Mouse (Mus musculus): ENCODE measurements at regions not wholly inside any gene's neighbourhood (a gene's known extent, or its start where the extent isn't known, plus 50 kb on each side); places are given as distances from the start of the nearest gene placed in this dataset.

GRCm38 (mm10) chr9:41273171-41273781 lies 111.8 kb upstream of the Ubash3b start:
- H3K27me3 ChIP-seq, result peaks cover 27% of the 10 kb centered on the region
- 2% methylated on average over 18 of the region's 18 CpGs for WGBS (ENCODE audit: insufficient replicate concordance)
- H3K27ac ChIP-seq (replicated peaks), result no peak overlapping the region
- H3K9me3 ChIP-seq (replicated peaks), result no peaks in the 10 kb centered on the region
- peak overlapping the region; percentile 30 for H3K4me2 ChIP-seq
- H3K36me3 ChIP-seq (replicated peaks), result no peaks in the 10 kb centered on the region
- no peak for ATAC-seq (ENCODE audit: insufficient read depth)
- H3K9ac ChIP-seq, result no peak overlapping the region
- H3K4me3 ChIP-seq (replicated peaks), result no peak overlapping the region
- no peaks in the 10 kb centered on the region for H3K4me1 ChIP-seq (replicated peaks)

- no peak for ATAC-seq (ENCODE audit: insufficient read depth)
- no peak overlapping the region for H3K27ac ChIP-seq (replicated peaks)
- no peaks in the 10 kb centered on the region for H3K36me3 ChIP-seq (replicated peaks)
- no peak overlapping the region for H3K4me2 ChIP-seq
- no peak overlapping the region for H3K9ac ChIP-seq
- H3K9me3 ChIP-seq (replicated peaks), result no peaks in the 10 kb centered on the region
- H3K4me3 ChIP-seq (replicated peaks), result no peak overlapping the region
- peaks cover 27% of the 10 kb centered on the region for H3K27me3 ChIP-seq
- WGBS (ENCODE audit: insufficient replicate concordance), result 5% methylated on average over 6 of the region's 6 CpGs
- no peaks in the 10 kb centered on the region for H3K4me1 ChIP-seq (replicated peaks)
Observed at GRCm38 (mm10) chr9:41272596-41272995, 111.1 kb upstream of the Ubash3b start.

- Histone ChIP-seq H3K9ac (no peak overlapping the region), H3K4me2 (no peak overlapping the region), H3K4me1 (replicated peaks) (no peaks in the 10 kb centered on the region), H3K9me3 (replicated peaks) (no peaks in the 10 kb centered on the region), H3K27me3 (peaks cover 10% of the 10 kb centered on the region), H3K36me3 (replicated peaks) (no peaks in the 10 kb centered on the region), H3K4me3 (replicated peaks) (no peak overlapping the region), H3K27ac (replicated peaks) (no peak overlapping the region)
- 37% methylated on average over 3 of the region's 3 CpGs for WGBS (ENCODE audit: insufficient replicate concordance)
- no peak for ATAC-seq (ENCODE audit: insufficient read depth)
Observed at GRCm38 (mm10) chr9:41268112-41268511, 106.6 kb upstream of the Ubash3b start.

GRCm38 (mm10) chr9:41264485-41264884 lies 103.0 kb upstream of the Ubash3b start:
- H3K9me3 ChIP-seq (replicated peaks), result no peaks in the 10 kb centered on the region
- no peaks in the 10 kb centered on the region for H3K4me1 ChIP-seq (replicated peaks)
- no peak overlapping the region for H3K27ac ChIP-seq (replicated peaks)
- H3K27me3 ChIP-seq, result no peaks in the 10 kb centered on the region
- H3K4me3 ChIP-seq (replicated peaks), result no peak overlapping the region
- no peak overlapping the region for H3K4me2 ChIP-seq
- H3K36me3 ChIP-seq (replicated peaks), result no peaks in the 10 kb centered on the region
- WGBS (ENCODE audit: insufficient replicate concordance), result 48% methylated on average over 6 of the region's 6 CpGs
- no peak overlapping the region for H3K9ac ChIP-seq
- ATAC-seq (ENCODE audit: insufficient read depth), result no peak

GRCm38 (mm10) chr9:41257244-41257643 lies 95.7 kb upstream of the Ubash3b start:
- no peak for ATAC-seq (ENCODE audit: insufficient read depth)
- Histone ChIP-seq H3K4me3 (replicated peaks) (no peak overlapping the region), H3K27me3 (no peaks in the 10 kb centered on the region), H3K4me2 (no peak overlapping the region), H3K36me3 (replicated peaks) (no peaks in the 10 kb centered on the region), H3K4me1 (replicated peaks) (no peaks in the 10 kb centered on the region), H3K27ac (replicated peaks) (no peak overlapping the region), H3K9ac (no peak overlapping the region), H3K9me3 (replicated peaks) (no peaks in the 10 kb centered on the region)
- WGBS (ENCODE audit: insufficient replicate concordance), result 34% methylated on average over 1 of the region's 1 CpGs

- 65% methylated on average over 7 of the region's 7 CpGs for WGBS (ENCODE audit: insufficient replicate concordance)
- Histone ChIP-seq H3K4me2 (no peak overlapping the region), H3K9me3 (replicated peaks) (no peaks in the 10 kb centered on the region), H3K27ac (replicated peaks) (no peak overlapping the region), H3K4me3 (replicated peaks) (no peak overlapping the region), H3K4me1 (replicated peaks) (no peaks in the 10 kb centered on the region), H3K36me3 (replicated peaks) (no peaks in the 10 kb centered on the region), H3K9ac (no peak overlapping the region), H3K27me3 (0 out of 2 replicates have a peak, but pooled peaks cover under 1% of the 10 kb centered on the region)
- ATAC-seq (ENCODE audit: insufficient read depth), result no peak
Observed at GRCm38 (mm10) chr9:41242372-41242771, 80.9 kb upstream of the Ubash3b start.

- ATAC-seq (ENCODE audit: insufficient read depth), result no peak
- Histone ChIP-seq H3K4me2 (no peak overlapping the region), H3K4me1 (replicated peaks) (no peaks in the 10 kb centered on the region), H3K36me3 (replicated peaks) (no peaks in the 10 kb centered on the region), H3K9me3 (replicated peaks) (no peaks in the 10 kb centered on the region), H3K9ac (no peak overlapping the region), H3K27me3 (0 out of 2 replicates have a peak, but pooled peaks cover 4% of the 10 kb centered on the region), H3K27ac (replicated peaks) (no peak overlapping the region), H3K4me3 (replicated peaks) (no peak overlapping the region)
- 65% methylated on average over 5 of the region's 5 CpGs for WGBS (ENCODE audit: insufficient replicate concordance)
Observed at GRCm38 (mm10) chr9:41239097-41239451, 77.6 kb upstream of the Ubash3b start.

- Histone ChIP-seq H3K9me3 (replicated peaks) (no peaks in the 10 kb centered on the region), H3K4me2 (no peak overlapping the region), H3K27ac (replicated peaks) (no peak overlapping the region), H3K4me1 (replicated peaks) (no peaks in the 10 kb centered on the region), H3K36me3 (replicated peaks) (no peaks in the 10 kb centered on the region), H3K27me3 (0 out of 2 replicates have a peak, but pooled peaks cover 4% of the 10 kb centered on the region), H3K9ac (no peak overlapping the region), H3K4me3 (replicated peaks) (no peak overlapping the region)
- no peak for ATAC-seq (ENCODE audit: insufficient read depth)
- WGBS (ENCODE audit: insufficient replicate concordance), result 49% methylated on average over 5 of the region's 5 CpGs
Observed at GRCm38 (mm10) chr9:41238395-41239096, 77.0 kb upstream of the Ubash3b start.

GRCm38 (mm10) chr9:41237265-41237664 lies 75.8 kb upstream of the Ubash3b start:
- Histone ChIP-seq H3K9me3 (replicated peaks) (no peaks in the 10 kb centered on the region), H3K4me1 (replicated peaks) (no peaks in the 10 kb centered on the region), H3K27me3 (0 out of 2 replicates have a peak, but pooled peaks cover 4% of the 10 kb centered on the region), H3K4me2 (no peak overlapping the region), H3K36me3 (replicated peaks) (no peaks in the 10 kb centered on the region), H3K4me3 (replicated peaks) (no peak overlapping the region), H3K27ac (replicated peaks) (no peak overlapping the region), H3K9ac (no peak overlapping the region)
- ATAC-seq (ENCODE audit: insufficient read depth), result no peak
- 72% methylated on average over 5 of the region's 5 CpGs for WGBS (ENCODE audit: insufficient replicate concordance)

GRCm38 (mm10) chr9:41229225-41229582 lies 67.7 kb upstream of the Ubash3b start:
- peaks cover 3% of the 10 kb centered on the region; the same call in 1 of the 2 replicates for H3K4me1 ChIP-seq (replicated peaks)
- H3K4me3 ChIP-seq (replicated peaks), result peak overlapping the region; percentile 39
- H3K36me3 ChIP-seq (replicated peaks), result no peaks in the 10 kb centered on the region
- H3K27me3 ChIP-seq, result peaks cover 5% of the 10 kb centered on the region; the same call in 1 of the 2 replicates
- H3K9me3 ChIP-seq (replicated peaks), result no peaks in the 10 kb centered on the region
- no peak for ATAC-seq (ENCODE audit: insufficient read depth)
- no peak overlapping the region for H3K9ac ChIP-seq
- WGBS (ENCODE audit: insufficient replicate concordance), result 12% methylated on average over 5 of the region's 5 CpGs
- H3K27ac ChIP-seq (replicated peaks), result no peak overlapping the region
- peak overlapping the region; percentile 59 for H3K4me2 ChIP-seq

- 4% methylated on average over 29 of the region's 29 CpGs for WGBS (ENCODE audit: insufficient replicate concordance)
- Histone ChIP-seq H3K4me3 (replicated peaks) (peak overlapping the region; percentile 39), H3K9me3 (replicated peaks) (no peaks in the 10 kb centered on the region), H3K4me2 (peak overlapping the region; percentile 59), H3K9ac (no peak overlapping the region), H3K36me3 (replicated peaks) (no peaks in the 10 kb centered on the region), H3K27me3 (peaks cover 8% of the 10 kb centered on the region; the same call in 1 of the 2 replicates), H3K4me1 (replicated peaks) (peaks cover 3% of the 10 kb centered on the region; the same call in 1 of the 2 replicates), H3K27ac (replicated peaks) (no peak overlapping the region)
- no peak for ATAC-seq (ENCODE audit: insufficient read depth)
Observed at GRCm38 (mm10) chr9:41228425-41229224, 67.1 kb upstream of the Ubash3b start.
